Mouse (Mus musculus) erythroblast, embryonic 14.5 days (primary cell): ENCODE results near the gene Gm11020. TPM values are rescaled to one million over a fixed set of nuclear protein-coding genes. Genes with fewer than 3 reads are reported as not detected.
A peak's percentile ranks its signal among the peaks of the same experiment; 100 is the strongest.

Experiments used
- H3K27me3 ChIP-seq: 2 replicates; pipeline ENCODE4 v1.6.1; 2012; ENCODE audit warnings: inconsistent platforms; ENCODE audit not compliant: control insufficient read depth
- H3K36me3 ChIP-seq: 2 replicates; pipeline ENCODE4 v1.6.1; 2012; ENCODE audit warnings: mild to moderate bottlenecking, inconsistent platforms; ENCODE audit not compliant: control insufficient read depth
- H3K4me1 ChIP-seq: 2 replicates; pipeline ENCODE4 v1.6.1; 2012; ENCODE audit warnings: inconsistent platforms; ENCODE audit not compliant: control insufficient read depth
- H3K4me3 ChIP-seq: replicated peaks from 2 replicates; pipeline ENCODE3; 2012; ENCODE audit warnings: moderate library complexity, mild to moderate bottlenecking, inconsistent platforms
- H3K9me3 ChIP-seq: 2 replicates; pipeline ENCODE4 v1.6.1; 2012; ENCODE audit warnings: low read length, inconsistent platforms, mixed read lengths; ENCODE audit not compliant: control insufficient read depth
- GATA1 ChIP-seq: IDR thresholded peaks from 2 replicates; pipeline ENCODE4 v1.6.1; 2012; ENCODE audit warnings: low read length, inconsistent platforms, mixed read lengths
- TAL1 ChIP-seq: IDR thresholded peaks from 3 replicates; pipeline ENCODE4 v1.6.1; 2012; ENCODE audit warnings: low read length, inconsistent platforms, mixed read lengths
- polyA plus RNA-seq: library from polyadenylated mRNA; stranded (reverse); fragments of >175 nt; gene quantifications from 2 replicates; pipeline ENCODE4 v1.2.3, GENCODE M21; 2012

Gene Gm11020
- polyA plus RNA-seq, 1 experiment: not detected

DNA sequence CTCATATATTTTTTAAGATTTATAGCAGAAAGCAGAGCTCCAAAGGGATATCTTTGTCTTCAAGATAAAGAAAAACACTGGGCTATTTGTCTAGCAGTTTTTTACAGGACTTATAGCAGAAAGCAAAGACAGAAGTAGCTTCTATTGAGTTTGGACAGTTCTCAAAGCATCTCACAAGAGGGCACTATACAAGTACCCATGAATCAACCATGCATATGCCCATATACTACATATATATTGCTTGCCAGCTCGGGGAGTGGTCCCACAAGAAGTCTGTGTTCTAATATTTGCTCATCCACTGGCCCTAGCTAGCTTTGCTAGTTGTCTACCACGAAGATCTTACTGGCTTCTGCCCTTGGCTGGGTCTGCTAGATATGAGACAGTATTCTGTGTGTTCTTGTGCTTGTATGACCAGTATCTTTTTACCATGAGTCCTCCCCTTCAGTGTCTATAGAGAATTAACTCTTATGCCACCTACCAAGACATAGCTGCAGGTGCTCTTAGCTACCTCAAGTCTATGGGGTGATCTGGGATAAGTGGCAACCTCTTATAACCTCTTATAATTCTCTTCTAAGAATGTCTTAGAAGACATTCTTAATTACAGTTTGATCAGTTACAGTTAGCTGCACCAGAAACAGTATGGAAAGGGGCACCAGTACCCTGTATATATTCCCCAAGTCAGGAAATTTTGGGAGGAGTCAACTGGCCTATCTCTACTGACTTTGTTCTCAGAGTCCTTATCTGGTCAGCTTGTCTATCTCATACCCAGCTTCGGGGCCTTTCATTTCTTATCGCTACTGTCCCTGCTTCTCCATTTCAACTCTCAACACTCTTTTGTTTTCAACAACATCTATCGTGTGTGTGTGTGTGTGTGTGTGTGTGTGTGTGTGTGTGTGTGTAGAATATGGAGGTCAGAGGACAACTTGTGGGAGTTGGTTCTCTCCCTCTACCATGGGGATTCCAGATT lies 11.6 kb downstream of the Gm11020 start:
- Histone ChIP-seq H3K4me1 (peaks cover 18% of the 10 kb centered on the region), H3K9me3 (no peaks in the 10 kb centered on the region), H3K36me3 (no peaks in the 10 kb centered on the region), H3K4me3 (no peak overlapping the region), H3K27me3 (no peaks in the 10 kb centered on the region)
- TF ChIP-seq GATA1 (no peak), TAL1 (no peak)

DNA sequence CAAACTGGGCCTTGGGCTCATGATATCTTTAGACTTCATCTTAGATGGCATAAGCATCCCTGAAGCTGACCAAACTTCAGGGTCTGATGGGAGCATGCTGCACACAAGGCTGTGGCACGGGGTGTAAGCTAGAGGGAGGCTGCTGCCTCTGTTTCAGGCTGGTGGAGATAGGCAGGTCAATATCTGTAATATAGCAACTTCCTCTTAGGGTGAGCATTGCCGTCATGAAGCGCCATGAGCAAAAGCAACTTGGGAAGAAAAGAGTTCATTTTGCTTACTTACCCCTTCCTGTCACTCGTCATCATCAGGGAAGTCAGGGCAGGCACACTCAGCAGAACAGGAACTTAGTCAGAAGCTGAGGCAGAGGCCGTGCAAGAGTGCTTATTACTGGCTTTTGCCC lies 12.4 kb downstream of the Gm11020 start:
- H3K27me3 ChIP-seq: no peaks in the 10 kb centered on the region
- H3K9me3 ChIP-seq: no peaks in the 10 kb centered on the region
- H3K4me3 ChIP-seq: no peak overlapping the region
- peaks cover 18% of the 10 kb centered on the region for H3K4me1 ChIP-seq
- TF ChIP-seq GATA1: no peak
- no peaks in the 10 kb centered on the region for H3K36me3 ChIP-seq

DNA sequence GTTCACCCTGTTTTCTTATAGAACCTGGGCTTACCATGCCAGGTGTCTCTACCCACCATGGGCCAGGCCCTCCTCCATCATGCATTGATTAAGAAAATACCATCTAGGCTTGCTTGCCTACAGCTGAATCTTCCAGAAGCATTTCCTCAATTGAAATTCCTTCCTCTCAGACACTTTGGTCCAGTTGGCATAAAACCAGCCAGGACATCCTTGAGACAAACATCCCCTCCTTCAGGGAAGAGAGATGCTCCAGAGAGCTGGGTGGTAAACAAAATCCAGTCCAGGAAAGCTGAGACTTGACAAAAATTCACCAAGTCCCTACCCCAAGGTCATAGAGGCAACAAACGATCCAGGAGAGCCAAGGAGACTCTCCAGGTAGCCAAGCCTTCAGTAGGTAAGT lies 12.8 kb downstream of the Gm11020 start:
- Histone ChIP-seq H3K4me1 (peaks cover 18% of the 10 kb centered on the region), H3K9me3 (no peaks in the 10 kb centered on the region), H3K4me3 (no peak overlapping the region), H3K27me3 (peaks cover under 1% of the 10 kb centered on the region; the same call in 1 of the 2 replicates), H3K36me3 (no peaks in the 10 kb centered on the region)
- TF ChIP-seq GATA1 (no peak), TAL1 (no peak)

DNA sequence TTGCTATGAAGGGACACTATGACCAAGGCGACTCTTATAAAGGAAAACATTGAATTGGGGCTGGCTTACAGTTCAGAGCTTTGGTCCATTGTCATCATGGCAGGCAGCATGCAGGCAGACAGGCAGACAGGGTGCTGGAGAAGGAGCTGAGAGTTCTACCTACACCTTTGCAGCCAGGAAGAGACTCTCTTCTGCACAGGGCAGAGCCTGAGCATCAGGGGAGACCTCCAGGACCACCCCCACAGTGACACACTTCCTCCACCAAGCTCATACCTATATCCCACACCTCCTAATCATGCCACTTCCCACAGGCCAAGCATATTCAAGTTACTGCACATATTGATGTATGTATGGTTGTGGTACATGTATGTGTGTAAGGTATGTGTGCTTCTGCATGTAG lies 15.4 kb downstream of the Gm11020 start:
- no peak overlapping the region for H3K4me3 ChIP-seq
- H3K9me3 ChIP-seq: no peaks in the 10 kb centered on the region
- TF ChIP-seq TAL1 (no peak), GATA1 (no peak)
- no peaks in the 10 kb centered on the region for H3K36me3 ChIP-seq
- peaks cover 24% of the 10 kb centered on the region for H3K27me3 ChIP-seq
- peaks cover 32% of the 10 kb centered on the region for H3K4me1 ChIP-seq

DNA sequence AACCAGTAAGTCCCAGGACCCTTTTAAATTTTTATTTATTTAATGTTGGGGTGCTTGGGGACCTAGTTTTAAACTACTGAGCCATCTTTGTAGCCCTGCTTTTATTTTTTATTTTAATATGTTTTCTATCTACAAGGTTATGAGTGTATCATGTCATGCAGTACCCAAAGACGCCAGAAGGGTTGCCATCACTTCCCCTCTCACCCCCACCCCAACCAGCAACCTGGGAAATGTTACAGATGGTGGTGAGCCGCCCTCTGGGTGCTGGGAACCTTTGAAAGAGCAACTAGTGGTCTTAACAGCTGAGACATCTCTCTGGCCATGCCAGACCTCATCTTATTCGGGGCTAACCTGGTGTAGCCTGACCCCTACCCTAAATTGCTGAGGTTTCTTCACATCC lies 16.5 kb downstream of the Gm11020 start:
- H3K27me3 ChIP-seq: peaks cover 28% of the 10 kb centered on the region
- TF ChIP-seq GATA1 (no peak), TAL1 (no peak)
- no peaks in the 10 kb centered on the region for H3K9me3 ChIP-seq
- no peaks in the 10 kb centered on the region for H3K36me3 ChIP-seq
- no peak overlapping the region for H3K4me3 ChIP-seq
- H3K4me1 ChIP-seq: peaks cover 30% of the 10 kb centered on the region

GRCm38 (mm10) chr8:104339229-104339982 lies 18.0 kb downstream of the Gm11020 start, which contains the start of gene Cmtm3:
TSS of gene Cmtm3 (plus strand) at chr8:104339410.
- Histone ChIP-seq H3K4me1 (peaks cover 15% of the 10 kb centered on the region), H3K27me3 (peaks cover 28% of the 10 kb centered on the region), H3K9me3 (no peaks in the 10 kb centered on the region), H3K36me3 (no peaks in the 10 kb centered on the region), H3K4me3 (peak within 1 kb of the TSS; percentile 57)
- no peak for TF ChIP-seq TAL1
- TF ChIP-seq GATA1: no peak

- H3K4me3 ChIP-seq: peak overlapping the region; percentile 57
- H3K36me3 ChIP-seq: no peaks in the 10 kb centered on the region
- peaks cover 28% of the 10 kb centered on the region for H3K27me3 ChIP-seq
- H3K4me1 ChIP-seq: peaks cover 15% of the 10 kb centered on the region
- TF ChIP-seq GATA1 (no peak), TAL1 (no peak)
- no peaks in the 10 kb centered on the region for H3K9me3 ChIP-seq
Observed at GRCm38 (mm10) chr8:104339983-104340232, 18.5 kb downstream of the Gm11020 start.

GRCm38 (mm10) chr8:104340233-104341105 lies 19.1 kb downstream of the Gm11020 start:
- TF ChIP-seq TAL1 (no peak), GATA1 (no peak)
- H3K27me3 ChIP-seq: peaks cover 28% of the 10 kb centered on the region
- H3K4me1 ChIP-seq: peaks cover 15% of the 10 kb centered on the region
- no peaks in the 10 kb centered on the region for H3K36me3 ChIP-seq
- H3K4me3 ChIP-seq: peak overlapping the region; percentile 57
- no peaks in the 10 kb centered on the region for H3K9me3 ChIP-seq
